In the genomic region with DNA sequence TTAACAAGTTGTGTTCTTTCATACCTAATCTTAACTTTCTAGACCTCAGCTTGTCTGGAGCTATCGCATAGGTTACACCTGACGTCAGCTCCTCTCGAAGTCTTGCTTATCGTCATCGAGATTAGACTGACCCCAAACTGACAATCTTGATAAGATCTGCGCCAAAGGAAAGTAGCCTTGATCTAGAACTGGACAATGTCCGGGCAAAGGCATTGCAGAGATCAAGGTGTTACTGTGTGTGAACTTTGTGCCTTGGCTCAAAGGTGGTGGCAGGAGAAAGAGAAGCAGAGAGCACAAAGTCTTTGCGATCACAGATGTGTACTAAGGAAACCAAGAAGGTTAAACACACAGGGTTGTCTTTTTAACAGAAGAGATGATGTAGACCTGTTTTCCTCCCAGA, we compare ENCODE assay signal across 11 mouse cellular contexts.
"Had no signal": no experiment of that assay in that cellular context is flagged by ENCODE, and none has a peak within 500 bp of the region (broad histone marks: within the 10 kb centered on the region; RNA-seq: fewer than 3 reads in every experiment).

No protein-coding gene starts in this region.

- H3K27ac ChIP-seq: limb, embryonic 15.5 days; liver, embryonic 14.5 days; midbrain, embryonic 13.5 days; stomach, postnatal 0 days had no signal

- ATAC-seq: intestine, postnatal 0 days; midbrain, embryonic 13.5 days had no signal

- H3K36me3 ChIP-seq: limb, embryonic 15.5 days; midbrain, embryonic 13.5 days had no signal

- H3K4me3 ChIP-seq: limb, embryonic 15.5 days; midbrain, embryonic 13.5 days had no signal

- H3K9me3 ChIP-seq: limb, embryonic 15.5 days; midbrain, embryonic 13.5 days had no signal

- DNase-seq: layer of hippocampus, adult 9-11 months; layer of hippocampus, postnatal 36 days; lung, adult 18-20 months; right cerebral cortex, adult 18-20 months; right cerebral cortex, postnatal 25 days; thymus, postnatal 4 days had no signal

- H3K9ac ChIP-seq: limb, embryonic 15.5 days; liver, embryonic 14.5 days; midbrain, embryonic 13.5 days had no signal

- H3K27me3 ChIP-seq: limb, embryonic 15.5 days; midbrain, embryonic 13.5 days had no signal

- H3K4me2 ChIP-seq: limb, embryonic 15.5 days; midbrain, embryonic 13.5 days had no signal

- H3K4me1 ChIP-seq: limb, embryonic 15.5 days; midbrain, embryonic 13.5 days had no signal
